Mouse (Mus musculus) c-Kit-negative CD71-positive TER-119-positive erythroid progenitor cells, embryonic 14.5 days (primary cell): ENCODE data around the gene Dmrtc1c1.
"Not testable (repeated sequence)": the region's sequence is repeated elsewhere in the genome, so short reads cannot be mapped to it uniquely, and the experiment has no call there.

ENCODE experiments used
- DNase-seq: peaks from one replicate; pipeline ENCODE4 v3.0.0-alpha.2; 2013; ENCODE audit warnings: low read depth, low spot score

Gene Dmrtc1c1

DNA sequence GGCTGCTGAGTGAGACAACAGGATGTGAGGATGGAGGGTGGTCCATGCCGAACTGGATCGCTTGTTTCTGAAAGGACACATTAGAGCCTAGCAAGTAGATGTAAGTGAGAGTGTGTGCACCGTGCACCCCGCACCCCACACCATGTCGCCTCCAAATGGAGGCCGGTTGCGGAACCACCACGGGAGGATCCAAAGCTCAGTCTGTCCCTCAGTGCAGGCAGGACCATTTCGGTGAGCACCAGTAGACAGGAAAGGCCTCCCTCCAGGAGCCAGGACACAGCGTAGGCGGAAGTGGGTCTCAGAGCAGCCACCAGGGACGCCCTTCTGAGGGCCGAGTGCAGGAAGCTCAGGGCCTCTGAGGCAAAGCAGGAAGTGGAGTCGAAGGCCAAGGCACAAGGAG, at the start of gene Dmrtc1c1:
TSS of gene Dmrtc1c1 (plus strand) at position 301 of the 400 bp plus-strand sequence.
- not testable (repeated sequence) for DNase-seq

DNA sequence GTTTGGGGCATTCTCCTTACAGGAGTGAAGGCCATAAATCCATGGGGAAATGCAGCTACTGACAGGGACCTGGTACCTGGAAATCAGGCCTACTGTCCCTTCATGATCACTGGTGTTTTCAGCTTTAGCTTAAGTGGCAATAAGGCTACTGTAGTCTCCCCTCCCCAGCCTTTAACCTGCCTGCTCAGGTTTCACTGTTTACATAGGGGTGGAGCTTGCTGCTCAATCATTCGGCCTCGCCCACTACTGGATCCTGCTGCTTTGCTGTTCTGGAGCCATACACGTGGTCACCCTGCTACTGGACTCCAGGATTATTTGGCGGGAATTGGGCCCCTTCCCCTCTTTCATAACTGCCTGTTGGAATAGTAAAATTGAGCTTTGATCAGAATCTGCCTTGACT, 36.9 kb upstream of the Dmrtc1c1 start:
- no peak for DNase-seq

DNA sequence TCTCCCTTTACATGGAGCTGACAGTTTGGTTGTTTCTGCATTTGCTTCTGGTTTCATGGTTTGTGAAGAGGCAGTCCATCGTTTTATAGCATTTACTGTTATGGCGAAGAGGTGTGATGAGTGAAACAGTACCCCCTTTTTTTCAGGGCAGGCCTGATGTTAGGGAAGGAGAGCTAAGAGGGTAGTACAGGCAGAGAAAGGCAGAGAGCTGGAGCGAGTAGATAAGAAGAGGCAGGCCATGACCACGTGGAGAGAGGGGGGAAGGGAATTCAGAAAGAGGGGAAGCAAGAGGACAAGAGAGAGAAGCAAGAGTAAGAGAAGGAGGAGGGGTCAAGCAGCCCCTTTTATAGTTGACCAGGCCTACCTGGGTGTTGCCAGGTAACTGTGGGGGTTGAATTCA, 9.5 kb downstream of the Dmrtc1c1 start:
- DNase-seq, result no peak

DNA sequence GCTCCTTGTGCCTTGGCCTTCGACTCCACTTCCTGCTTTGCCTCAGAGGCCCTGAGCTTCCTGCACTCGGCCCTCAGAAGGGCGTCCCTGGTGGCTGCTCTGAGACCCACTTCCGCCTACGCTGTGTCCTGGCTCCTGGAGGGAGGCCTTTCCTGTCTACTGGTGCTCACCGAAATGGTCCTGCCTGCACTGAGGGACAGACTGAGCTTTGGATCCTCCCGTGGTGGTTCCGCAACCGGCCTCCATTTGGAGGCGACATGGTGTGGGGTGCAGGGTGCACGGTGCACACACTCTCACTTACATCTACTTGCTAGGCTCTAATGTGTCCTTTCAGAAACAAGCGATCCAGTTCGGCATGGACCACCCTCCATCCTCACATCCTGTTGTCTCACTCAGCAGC, 51.8 kb downstream of the Dmrtc1c1 start, which contains the start of gene Dmrtc1c2:
TSS of gene Dmrtc1c2 (minus strand) at position 101 of the 400 bp plus-strand sequence.
- DNase-seq, result not testable (repeated sequence)
